Comparison of ENCODE assay signal across 8 mouse cellular contexts in the genomic region with DNA sequence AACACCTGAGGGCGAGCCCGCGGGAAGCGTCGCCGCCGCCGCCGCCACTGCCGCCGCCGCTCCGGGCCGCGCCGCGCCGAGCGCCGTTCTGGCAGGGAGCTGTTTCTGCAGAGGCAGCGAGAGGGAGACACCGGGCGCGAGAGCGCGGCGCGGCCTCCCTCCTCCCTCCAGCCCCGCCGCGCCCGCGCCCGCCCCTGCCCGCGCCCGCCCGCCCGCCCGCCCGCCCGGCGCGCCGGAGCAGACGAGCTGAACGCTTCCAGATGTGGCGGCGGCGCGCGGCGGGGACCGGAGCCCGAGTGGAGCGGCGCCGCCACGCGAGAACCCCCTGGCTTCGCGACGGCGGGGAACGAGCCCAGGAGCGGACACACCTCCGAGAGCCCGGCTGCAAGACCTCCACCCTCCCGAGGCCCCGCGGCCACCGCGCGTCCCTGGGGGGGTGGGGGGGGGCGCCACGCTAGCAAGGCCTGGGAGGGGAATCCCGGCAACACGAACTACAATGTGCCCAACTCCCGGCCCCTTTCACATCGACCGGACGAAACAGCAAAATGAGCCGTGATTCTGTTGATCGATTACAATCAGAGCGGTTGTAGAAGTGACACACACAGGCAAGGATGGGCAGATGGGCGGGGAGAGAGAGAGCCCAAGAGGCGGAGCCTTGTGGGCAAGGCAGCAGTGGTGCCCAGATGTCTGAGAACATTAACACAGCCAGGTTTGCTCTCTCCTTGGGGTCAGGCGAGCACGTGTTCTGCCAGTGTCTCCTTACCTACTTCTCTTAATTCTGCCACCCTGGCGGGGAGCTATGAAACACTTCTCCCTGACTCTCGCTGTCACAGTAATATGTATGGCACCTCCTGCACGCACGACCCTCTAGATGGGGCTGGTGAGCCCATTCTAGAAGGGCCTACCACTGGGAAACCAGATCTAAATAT.
DNase-seq lines count a peak whose midpoint lies in the region; ATAC-seq and TF ChIP-seq lines count a peak whose summit lies in the region.

No protein-coding gene starts in this region.

- H3K4me2 ChIP-seq in forebrain, embryonic 14.5 days (ENCODE audit: low read length), result peak overlapping the region; percentile 86
- H3K4me2 ChIP-seq in heart, postnatal 0 days (ENCODE audit: low read depth, low read length), result peak overlapping the region; percentile 92
- H3K4me2 ChIP-seq in liver, embryonic 12.5 days, result peak overlapping the region; percentile 89

- peak overlapping the region; percentile 65 to 71 for H3K4me3 ChIP-seq in ES-E14 (ENCODE audit: insufficient read depth in 1 of 2, low read depth in 1 of 2, low read length in 2 of 2, poor library complexity in 1 of 2, severe bottlenecking in 1 of 2)
- H3K4me3 ChIP-seq in forebrain, embryonic 14.5 days (ENCODE audit: low read depth, low read length), result peak overlapping the region; percentile 67
- H3K4me3 ChIP-seq in heart, postnatal 0 days (ENCODE audit: low read depth, low read length), result peak overlapping the region; percentile 55
- peak overlapping the region; percentile 60 for H3K4me3 ChIP-seq in liver, embryonic 12.5 days

- peak; percentile 44 for DNase-seq in ES-E14 (ENCODE audit: low read depth, low spot score)
- DNase-seq in c-Kit-positive CD71-positive TER-119-negative erythroid progenitor cells, embryonic 14.5 days (ENCODE audit: low read depth), result peak; percentile 32
- peak; percentile 90 for DNase-seq in forebrain, embryonic 14.5 days (ENCODE audit: low spot score)
- DNase-seq in heart, postnatal 0 days (ENCODE audit: low spot score), result peak; percentile 71
- DNase-seq in kidney, postnatal 10 days, result peak; percentile 74
- DNase-seq in naive thymus-derived CD4-positive, alpha-beta T cell, adult 2 months (ENCODE audit: low read depth), result peak; percentile 52
- peak; percentile 72 for DNase-seq in testis, postnatal 10 days (ENCODE audit: low spot score)

- TF ChIP-seq EP300 in heart, postnatal 0 days (IDR thresholded peaks at IDR 0.05; ENCODE audit: low read depth), result 0 out of 2 replicates have a peak, but pooled peaks have one; percentile 3

- H3K9ac ChIP-seq in ES-E14 (ENCODE audit: insufficient read depth, low read depth, low read length, poor library complexity, severe bottlenecking), result peak overlapping the region; percentile 68
- peak overlapping the region; percentile 82 for H3K9ac ChIP-seq in forebrain, embryonic 14.5 days (ENCODE audit: low read length)
- H3K9ac ChIP-seq in heart, postnatal 0 days (replicated peaks; ENCODE audit: low read depth, low read length), result peak overlapping the region; percentile 54
- peak overlapping the region; percentile 29; the same call in 1 of the 2 replicates for H3K9ac ChIP-seq in liver, embryonic 12.5 days

- under 1% methylated on average over 35 of the region's 93 CpGs for whole genome bisulfite sequencing in forebrain, embryonic 14.5 days
- under 1% methylated on average over 44 of the region's 93 CpGs for WGBS in heart, postnatal 0 days
- under 1% methylated on average over 56 of the region's 93 CpGs for WGBS in liver, embryonic 12.5 days (ENCODE audit: insufficient replicate concordance)

- no peaks in the 10 kb centered on the region for H3K36me3 ChIP-seq in ES-E14 (ENCODE audit: control insufficient read depth, insufficient read depth, low read length, poor library complexity, severe bottlenecking)
- no peaks in the 10 kb centered on the region for H3K36me3 ChIP-seq in forebrain, embryonic 14.5 days (ENCODE audit: control insufficient read depth, insufficient read depth, low read length)
- H3K36me3 ChIP-seq in heart, postnatal 0 days (replicated peaks; ENCODE audit: control insufficient read depth, insufficient read depth, low read length), result no peaks in the 10 kb centered on the region
- H3K36me3 ChIP-seq in liver, embryonic 12.5 days, result no peaks in the 10 kb centered on the region

- in situ Hi-C loops in ES-E14 (cut with MboI; ENCODE audit: low sequenced_read_pairs in 2 of 2, unreplicated experiment in 2 of 2), result loop anchor here (10.0 to 25.0 kb wide), 2 partner anchors 464 to 471 kb away; no protein-coding TSS in a partner anchor

- peak; percentile 79 for ATAC-seq in forebrain, embryonic 14.5 days
- ATAC-seq in heart, postnatal 0 days (ENCODE audit: insufficient read depth, low read depth), result peak; percentile 62
- ATAC-seq in liver, embryonic 12.5 days, result peak; percentile 62; the same call in 1 of the 2 replicates

- H3K27ac ChIP-seq in ES-E14 (ENCODE audit: insufficient read depth, low read depth, low read length, poor library complexity, severe bottlenecking), result no peak overlapping the region
- peak overlapping the region; percentile 89 for H3K27ac ChIP-seq in forebrain, embryonic 14.5 days (ENCODE audit: low read depth, low read length)
- H3K27ac ChIP-seq in heart, postnatal 0 days (ENCODE audit: low read depth), result peak overlapping the region; percentile 46
- no peak overlapping the region for H3K27ac ChIP-seq in liver, embryonic 12.5 days

- TF ChIP-seq CTCF in heart, postnatal 0 days (IDR thresholded peaks at IDR 0.05; ENCODE audit: low read depth), result peak; percentile 57

- H3K4me1 ChIP-seq in ES-E14 (ENCODE audit: control insufficient read depth in 2 of 2, insufficient read depth in 2 of 2, low read length in 2 of 2, poor library complexity in 1 of 2), result no peaks in the 10 kb centered on the region
- H3K4me1 ChIP-seq in forebrain, embryonic 14.5 days (ENCODE audit: control insufficient read depth, insufficient read depth, low read length), result peaks cover 7% of the 10 kb centered on the region; the same call in 1 of the 2 replicates
- peaks cover 30% of the 10 kb centered on the region for H3K4me1 ChIP-seq in heart, postnatal 0 days (ENCODE audit: control insufficient read depth, insufficient read depth)
- peaks cover 20% of the 10 kb centered on the region for H3K4me1 ChIP-seq in liver, embryonic 12.5 days

- 0 out of 2 replicates have a peak, but pooled peaks cover 9% of the 10 kb centered on the region for H3K27me3 ChIP-seq in forebrain, embryonic 14.5 days (replicated peaks; ENCODE audit: control insufficient read depth, insufficient read depth, low read length)
- H3K27me3 ChIP-seq in heart, postnatal 0 days (ENCODE audit: control insufficient read depth, insufficient read depth, low read length), result peaks cover 16% of the 10 kb centered on the region; the same call in 1 of the 2 replicates
- peaks cover 91% of the 10 kb centered on the region for H3K27me3 ChIP-seq in liver, embryonic 12.5 days (replicated peaks)

- H3K9me3 ChIP-seq in ES-E14 (ENCODE audit: control insufficient read depth, insufficient read depth, low read depth, low read length), result no peaks in the 10 kb centered on the region
- no peaks in the 10 kb centered on the region for H3K9me3 ChIP-seq in forebrain, embryonic 14.5 days (replicated peaks; ENCODE audit: control insufficient read depth, low read length)
- H3K9me3 ChIP-seq in heart, postnatal 0 days (replicated peaks; ENCODE audit: control insufficient read depth, low read length), result no peaks in the 10 kb centered on the region
- no peaks in the 10 kb centered on the region for H3K9me3 ChIP-seq in liver, embryonic 12.5 days (replicated peaks)

TF ChIP-seq in ES-E14, 5 proteins besides CTCF, POLR2A, EP300 and RAD21:
- TF ChIP-seq HCFC1 (IDR thresholded peaks at IDR 0.05; ENCODE audit: borderline replicate concordance, insufficient read depth, low read length) (no peak), MAFK (IDR thresholded peaks at IDR 0.05; ENCODE audit: insufficient read depth, low read depth, low read length) (no peak), ZNF384 (IDR thresholded peaks at IDR 0.05; ENCODE audit: low read depth, low read length) (no peak), ZC3H11A (IDR thresholded peaks at IDR 0.05; ENCODE audit: borderline replicate concordance, low read depth, low read length) (no peak), CHD2 (IDR thresholded peaks at IDR 0.05; ENCODE audit: low read depth, low read length) (no peak)

Comparison
In these comparisons a context has a peak if more than half of its experiments do, and no peak if none do; other contexts are left out.
1. DNase-seq: peak in every context shown above with its lines; median percentile 90 in forebrain, embryonic 14.5 days; 74 in kidney, postnatal 10 days; 72 in testis, postnatal 10 days; 71 in heart, postnatal 0 days; 52 in naive thymus-derived CD4-positive, alpha-beta T cell, adult 2 months; 44 in ES-E14; 32 in c-Kit-positive CD71-positive TER-119-negative erythroid progenitor cells, embryonic 14.5 days.
2. H3K27ac ChIP-seq: peak in forebrain, embryonic 14.5 days (single experiment) and heart, postnatal 0 days (single experiment); none in ES-E14 (single experiment) and liver, embryonic 12.5 days (single experiment).
3. H3K9ac ChIP-seq: peak in every context shown above with its lines; median percentile 82 in forebrain, embryonic 14.5 days; 68 in ES-E14; 54 in heart, postnatal 0 days; 29 in liver, embryonic 12.5 days.
4. Peak in every context shown above with its lines, with median percentiles within 50 percentile points of each other: H3K4me3 ChIP-seq, ATAC-seq and H3K4me2 ChIP-seq.